Mouse (Mus musculus) 3134 (cell line): ENCODE data around the gene Foxm1.

Source experiments
- DNase-seq: peaks from one replicate; pipeline ENCODE4 v3.0.0-alpha.2; 2011; ENCODE audit warnings: low spot score; ENCODE audit not compliant: insufficient read length; ENCODE audit errors: extremely low read depth

Gene Foxm1

GRCm38 (mm10) chr6:128362381-128363006 is at the start of gene Foxm1, which contains the start of gene Rhno1:
Gene Foxm1 (plus strand): TSS chr6:128362967.
Gene Rhno1 (minus strand): TSS chr6:128362911.
- peak; percentile 90 for DNase-seq

GRCm38 (mm10) chr6:128314796-128315195 is 48.0 kb upstream of the Foxm1 start:
- no peak for DNase-seq

GRCm38 (mm10) chr6:128315597-128315996 is 47.2 kb upstream of the Foxm1 start:
- no peak for DNase-seq

GRCm38 (mm10) chr6:128318317-128318716 is 44.5 kb upstream of the Foxm1 start:
- DNase-seq, result peak; percentile 28

GRCm38 (mm10) chr6:128334397-128335124 is 28.2 kb upstream of the Foxm1 start:
- DNase-seq, result peak; percentile 55

GRCm38 (mm10) chr6:128337467-128337866 is 25.3 kb upstream of the Foxm1 start:
- DNase-seq, result no peak

GRCm38 (mm10) chr6:128338876-128339275 is 23.9 kb upstream of the Foxm1 start:
- DNase-seq, result no peak

GRCm38 (mm10) chr6:128341956-128342723 is 20.6 kb upstream of the Foxm1 start:
- no peak for DNase-seq

- DNase-seq, result no peak
Measured at GRCm38 (mm10) chr6:128345623-128346022, 17.1 kb upstream of the Foxm1 start.

- no peak for DNase-seq
Measured at GRCm38 (mm10) chr6:128346782-128347181, 16.0 kb upstream of the Foxm1 start.

GRCm38 (mm10) chr6:128349711-128350110 is 13.1 kb upstream of the Foxm1 start:
- DNase-seq, result no peak

GRCm38 (mm10) chr6:128354140-128354539 is 8.6 kb upstream of the Foxm1 start:
- no peak for DNase-seq

GRCm38 (mm10) chr6:128355201-128355681 is 7.5 kb upstream of the Foxm1 start:
- no peak for DNase-seq

- DNase-seq, result peak; percentile 96
Measured at GRCm38 (mm10) chr6:128355726-128356416, 6.9 kb upstream of the Foxm1 start, which contains the start of gene Tulp3. Gene Tulp3 (minus strand): TSS chr6:128355851.

GRCm38 (mm10) chr6:128358999-128359398 is 3.8 kb upstream of the Foxm1 start:
- peak; percentile 36 for DNase-seq

GRCm38 (mm10) chr6:128361901-128362300 is 866 bp upstream of the Foxm1 start:
- no peak for DNase-seq

- peak; percentile 75 for DNase-seq
Measured at GRCm38 (mm10) chr6:128363007-128363825, 449 bp downstream of the Foxm1 start.

- peak; percentile 65 for DNase-seq
Measured at GRCm38 (mm10) chr6:128364721-128365120, 2.0 kb downstream of the Foxm1 start.

- peak; percentile 54 for DNase-seq
Measured at GRCm38 (mm10) chr6:128366466-128366865, 3.7 kb downstream of the Foxm1 start.

GRCm38 (mm10) chr6:128370040-128370439 is 7.3 kb downstream of the Foxm1 start:
- DNase-seq, result no peak
